Mouse (Mus musculus) small intestine, adult 10 weeks (tissue): ENCODE data around the gene Hltf. TPM values are rescaled to one million over a fixed set of nuclear protein-coding genes. Genes with fewer than 3 reads are reported as not detected.

Experiments
- polyA plus RNA-seq: library from polyadenylated mRNA; stranded (reverse); fragments of 350-450 nt; fragmentation: Illumina TruSeq; extraction: RNeasy Lipid Tissue Mini Kit (QIAGEN cat#74804); gene quantifications from one replicate; pipeline ENCODE4 v1.2.3, GENCODE M21; 2014; ENCODE audit warnings: low replicate concordance

The Hltf gene
- 58.3 TPM for polyA plus RNA-seq

DNA sequence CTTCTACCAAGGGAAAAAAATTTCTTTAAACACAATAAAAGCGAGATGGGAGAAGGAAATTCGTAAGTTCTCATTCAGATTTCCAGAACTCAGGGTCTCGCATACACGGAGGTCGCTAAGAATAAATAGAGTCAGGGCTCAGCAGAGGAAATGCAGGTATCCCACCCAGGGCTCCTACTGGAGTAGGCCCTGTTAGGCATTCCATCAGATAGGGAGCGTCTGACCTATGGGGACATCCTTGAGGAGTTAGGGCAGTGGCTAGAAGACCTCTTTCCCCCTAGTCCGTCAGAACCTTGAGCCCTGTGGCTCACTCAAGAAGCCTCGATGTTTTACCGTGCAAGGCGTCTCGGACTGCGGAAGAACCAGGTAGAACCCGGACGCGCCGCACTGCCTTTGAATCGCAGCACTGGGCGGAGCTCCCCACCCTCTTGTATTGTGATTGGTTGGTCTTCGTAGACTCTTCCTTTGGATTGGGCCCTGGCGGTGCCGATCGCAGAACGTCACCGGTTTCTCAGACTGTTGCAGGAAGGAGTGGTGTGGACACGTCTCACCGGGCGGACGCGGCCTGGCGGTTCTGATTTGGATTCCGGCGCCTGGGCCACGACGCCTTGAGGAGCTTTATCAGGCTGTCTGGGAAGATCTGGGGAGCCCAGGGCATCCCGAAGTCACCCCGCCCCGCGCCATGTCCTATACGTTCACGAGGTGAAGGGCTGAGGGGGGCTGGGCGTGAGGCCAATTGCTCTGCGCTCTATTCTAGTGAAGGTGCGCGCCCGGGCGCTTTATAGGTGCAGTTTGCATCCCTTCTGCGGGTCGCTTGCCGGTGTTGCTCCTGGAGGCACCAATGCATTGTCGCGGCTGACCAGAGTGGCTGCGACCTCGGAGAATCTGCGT is at the start of gene Hltf:
TSS of gene Hltf (plus strand) at position 506 of the 891 bp plus-strand sequence.

DNA sequence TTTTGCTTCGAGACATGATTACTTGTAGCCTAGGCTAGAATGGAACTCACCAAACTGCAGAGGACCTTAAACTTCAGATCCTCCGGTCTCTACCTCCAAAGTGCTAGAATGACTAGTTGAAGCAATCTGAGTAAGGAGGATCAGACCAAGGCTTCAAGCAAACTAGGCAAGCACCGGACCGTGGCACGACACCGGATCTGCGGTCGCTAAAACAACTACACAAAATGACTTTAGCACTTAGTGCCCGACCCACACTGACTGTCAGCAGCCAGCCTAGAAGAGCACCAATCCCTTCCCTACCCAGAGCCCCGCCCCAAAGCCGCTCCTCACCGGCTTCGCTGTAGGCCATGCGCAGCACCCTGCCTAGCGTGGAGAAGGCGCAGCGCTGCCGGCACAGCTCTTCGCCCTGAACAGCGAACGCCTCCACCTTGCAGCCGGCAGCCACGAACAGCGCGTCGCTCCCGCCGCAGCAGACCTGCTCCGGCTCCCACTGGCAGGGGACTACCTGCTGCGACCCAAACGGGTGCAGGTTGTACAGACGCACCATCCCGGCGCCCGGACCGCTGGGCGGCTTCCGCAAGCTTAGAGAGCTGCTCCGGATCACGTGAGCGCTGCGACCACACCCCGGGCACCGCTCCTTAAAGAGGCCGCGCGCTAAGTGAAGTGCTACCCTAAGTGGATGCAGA is 22.7 kb upstream of the Hltf start, which contains the start of gene Hps3:
TSS of gene Hps3 (minus strand) at position 597 of the 686 bp plus-strand sequence.

DNA sequence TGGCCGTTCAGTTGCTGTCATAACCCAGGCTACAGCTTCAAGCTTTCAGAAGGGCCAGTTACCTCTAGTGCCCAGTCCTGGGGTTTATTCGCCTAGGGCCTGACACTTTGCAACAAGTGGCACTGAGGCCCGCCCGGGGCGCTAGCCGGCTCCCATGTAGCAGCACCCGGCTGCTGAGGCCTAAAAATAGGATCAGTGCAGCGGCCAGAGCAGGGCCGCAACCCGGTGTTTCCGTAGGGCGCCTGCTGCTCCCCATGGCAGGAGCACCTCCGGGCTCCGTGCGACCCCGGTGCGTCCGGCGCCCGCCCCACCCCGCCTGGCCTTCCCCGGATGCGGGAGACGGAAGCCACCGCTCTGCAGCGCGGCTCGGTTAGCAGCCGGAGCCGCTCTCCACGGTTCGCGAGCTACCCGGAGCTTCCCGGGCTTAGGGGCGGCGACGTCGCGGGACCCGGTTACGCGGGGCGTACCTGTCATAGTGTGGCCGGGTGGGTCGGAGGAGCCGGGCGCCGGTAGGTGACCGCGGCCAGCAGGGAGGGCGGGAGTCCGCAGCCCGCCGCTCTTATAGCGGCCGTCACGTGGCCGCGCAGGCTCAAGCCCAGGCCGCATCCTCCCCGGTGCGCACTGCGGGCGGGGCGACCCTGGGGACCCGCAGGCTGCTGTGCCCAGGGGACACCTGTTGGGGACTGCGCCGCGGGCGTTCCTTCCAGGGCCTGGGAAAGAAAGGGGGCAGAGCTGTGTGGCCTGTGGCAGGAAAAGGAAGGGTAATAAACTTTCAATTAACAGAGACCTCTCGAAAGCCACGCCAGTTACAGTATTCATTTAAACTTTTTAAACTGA is 97.1 kb downstream of the Hltf start, which contains the start of gene Gyg:
TSS of gene Gyg (minus strand) at position 787 of the 837 bp plus-strand sequence.

Other genes starting within 250 kb of the Hltf start
- gene Cp, start 100.8 kb upstream of the Hltf start, polyA plus RNA-seq: 15.9 TPM
- gene Hps3, start 22.5 kb upstream of the Hltf start, polyA plus RNA-seq: 40.4 TPM
- 31.4 TPM for gene Gyg, start 97.5 kb downstream of the Hltf start, polyA plus RNA-seq
- 1.3 TPM for gene Cpa3, start 184.4 kb downstream of the Hltf start, polyA plus RNA-seq
- gene Cpb1, start 217.9 kb downstream of the Hltf start, polyA plus RNA-seq: 1,149 TPM